Mouse (Mus musculus) heart, adult 10 weeks (tissue): ENCODE results near the gene 4930432M17Rik. TPM values are rescaled to one million over a fixed set of nuclear protein-coding genes. Genes with fewer than 3 reads are reported as not detected.

Experiments used
- polyA plus RNA-seq: library from polyadenylated mRNA; stranded (reverse); fragments of 350-450 nt; fragmentation: Illumina TruSeq; extraction: RNeasy Lipid Tissue Mini Kit (QIAGEN cat#74804); gene quantifications from one replicate; pipeline ENCODE4 v1.2.3, GENCODE M21; 2014; ENCODE audit warnings: low read depth, low replicate concordance

4930432M17Rik gene
- polyA plus RNA-seq: not detected

DNA sequence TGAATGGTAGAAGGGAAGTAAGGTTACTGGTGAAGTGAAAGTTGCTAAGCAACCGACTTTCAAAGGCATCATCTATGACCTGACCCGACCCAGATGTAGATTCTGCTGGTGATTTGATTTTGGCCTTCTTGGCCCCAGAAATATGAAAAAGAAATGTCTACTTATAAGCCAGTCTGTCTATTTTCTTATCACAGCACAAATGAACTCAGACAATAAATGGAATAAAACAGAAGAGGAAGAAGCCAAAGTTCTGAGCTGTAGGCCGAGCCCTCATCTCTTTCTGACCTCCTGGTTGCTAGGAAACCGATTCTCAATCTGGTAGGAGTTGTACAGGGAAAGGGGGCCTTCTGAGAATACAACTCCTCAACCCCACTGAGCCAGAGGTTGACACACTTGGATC is at the start of gene 4930432M17Rik:
TSS of gene 4930432M17Rik (plus strand) at position 301 of the 400 bp plus-strand sequence.

DNA sequence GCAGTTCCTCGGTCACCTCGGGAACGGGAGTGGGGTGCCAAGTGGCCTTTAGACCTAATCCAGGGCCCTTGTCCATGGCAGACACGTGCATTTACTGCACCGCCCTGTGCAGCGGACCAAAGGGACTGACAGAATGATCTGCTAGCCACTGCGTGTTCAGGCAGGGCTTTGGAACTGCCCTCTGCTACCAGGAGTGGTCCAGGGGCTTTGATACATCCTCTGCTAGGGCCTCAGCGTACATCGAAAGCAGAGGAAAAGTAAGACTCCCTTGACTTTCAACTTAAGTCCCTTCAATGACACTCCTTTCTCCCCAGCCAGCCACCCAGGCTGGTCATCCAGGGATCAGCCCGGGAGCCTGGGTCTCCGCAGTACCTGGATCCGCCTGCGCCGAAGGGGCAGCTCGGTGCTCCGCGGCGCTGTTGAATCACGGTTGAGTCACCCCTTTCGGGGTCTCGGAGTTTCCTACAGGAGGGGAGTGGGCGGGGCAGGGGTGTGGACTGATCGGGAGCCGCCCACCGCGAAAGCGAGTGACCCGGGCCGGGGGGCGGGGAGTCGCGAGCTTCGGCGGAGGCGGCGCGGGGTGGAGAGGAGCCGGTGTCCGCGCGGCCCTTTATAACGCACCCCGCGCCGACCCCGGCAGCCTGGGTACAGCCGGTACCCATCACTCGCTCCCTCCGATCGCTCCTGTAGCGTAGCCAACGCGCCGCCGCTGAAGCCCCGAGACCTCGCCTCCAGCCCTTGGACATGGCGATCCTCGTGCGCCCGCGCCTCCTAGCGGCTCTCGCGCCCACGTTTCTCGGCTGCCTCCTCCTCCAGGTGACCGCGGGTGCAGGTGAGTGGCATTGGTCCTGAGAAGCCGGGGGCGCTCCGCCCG is 52.6 kb downstream of the 4930432M17Rik start, which contains the start of gene F3:
TSS of gene F3 (plus strand) at position 567 of the 874 bp plus-strand sequence.

Other genes starting within 250 kb of the 4930432M17Rik start
- 49.7 TPM for gene Cnn3, start 244.3 kb upstream of the 4930432M17Rik start, polyA plus RNA-seq
- gene Slc44a3, start 138.4 kb upstream of the 4930432M17Rik start, polyA plus RNA-seq: not detected
- gene F3, start 52.8 kb downstream of the 4930432M17Rik start, polyA plus RNA-seq: 25.7 TPM
- gene Abcd3, start 144.5 kb downstream of the 4930432M17Rik start, polyA plus RNA-seq: 98.0 TPM